Mouse (Mus musculus) frontal cortex, adult (tissue): Measurements from ENCODE around the gene Immp2l.

ENCODE experiments used
- ATAC-seq: cut with Nextera tagmentation; 2 replicates; pipeline ENCODE4 v1.9.2; 2017; ENCODE audit warnings: mild to moderate bottlenecking, moderate library complexity, mixed read lengths; ENCODE audit not compliant: low TSS enrichment

Immp2l gene

GRCm38 (mm10) chr12:41182856-41183255, 159.0 kb downstream of the Immp2l start:
- no peak for ATAC-seq

- no peak for ATAC-seq
These were observed 161.2 kb downstream of the Immp2l start for GRCm38 (mm10) chr12:41185060-41185459.

DNA sequence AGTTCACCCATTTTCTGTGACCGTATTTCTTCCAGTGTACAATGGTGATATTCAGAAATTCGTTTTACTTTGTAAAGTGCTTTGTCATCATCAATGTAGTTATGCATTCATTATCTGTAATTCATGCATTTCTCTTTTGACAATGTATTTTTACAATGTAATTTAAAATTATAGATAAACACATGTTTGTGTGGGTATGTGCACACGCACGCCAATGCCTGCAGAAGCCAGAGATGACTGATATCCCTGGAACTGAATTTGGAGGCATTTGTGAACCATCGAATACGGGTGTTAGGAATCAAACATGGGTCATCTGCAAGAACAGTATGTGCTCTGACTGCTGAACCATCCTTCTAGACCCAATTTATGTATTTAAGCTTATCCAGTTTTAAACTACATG, 161.6 kb downstream of the Immp2l start:
- no peak for ATAC-seq

- peak; percentile 76 for ATAC-seq
These were observed 168.9 kb downstream of the Immp2l start for GRCm38 (mm10) chr12:41192829-41193228.

DNA sequence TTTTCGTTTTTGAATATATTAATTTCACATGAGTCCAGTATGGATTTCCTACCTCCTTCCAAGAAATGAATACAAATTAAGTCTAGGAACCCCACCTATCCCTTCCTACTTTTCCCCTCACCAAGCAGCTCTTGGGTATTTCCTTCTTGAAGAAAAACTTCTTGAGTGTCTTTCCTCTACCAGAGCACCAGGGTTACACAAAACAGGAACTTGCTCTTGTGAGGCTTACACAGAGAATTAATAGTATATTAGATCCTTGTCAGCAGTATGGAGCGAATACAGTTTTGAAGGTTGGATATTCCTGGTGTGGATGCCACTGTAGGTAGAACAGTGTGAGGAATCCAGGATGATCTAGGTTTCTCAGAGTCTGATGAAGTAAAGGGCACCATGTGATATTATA, 172.5 kb downstream of the Immp2l start:
- ATAC-seq = no peak

DNA sequence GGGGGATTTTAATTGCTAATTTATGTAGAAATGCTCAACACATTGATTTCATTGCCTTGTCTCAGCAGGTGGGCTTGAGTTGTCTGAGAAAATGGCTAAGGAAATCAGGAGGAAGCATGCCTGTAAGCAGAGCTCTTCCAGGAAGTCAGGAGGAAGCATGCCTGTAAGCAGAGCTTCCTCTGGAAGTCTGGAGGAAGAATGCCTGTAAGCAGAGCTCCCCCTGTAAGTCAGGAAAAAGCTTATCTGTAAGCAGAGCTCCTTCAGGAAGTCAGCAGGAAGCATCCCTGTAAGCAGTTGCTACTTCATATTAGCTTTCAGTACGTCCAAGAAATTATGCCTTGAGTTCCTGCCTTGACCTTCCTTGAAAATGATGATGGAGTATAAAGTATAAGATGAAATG, 191.3 kb downstream of the Immp2l start:
- no peak for ATAC-seq

DNA sequence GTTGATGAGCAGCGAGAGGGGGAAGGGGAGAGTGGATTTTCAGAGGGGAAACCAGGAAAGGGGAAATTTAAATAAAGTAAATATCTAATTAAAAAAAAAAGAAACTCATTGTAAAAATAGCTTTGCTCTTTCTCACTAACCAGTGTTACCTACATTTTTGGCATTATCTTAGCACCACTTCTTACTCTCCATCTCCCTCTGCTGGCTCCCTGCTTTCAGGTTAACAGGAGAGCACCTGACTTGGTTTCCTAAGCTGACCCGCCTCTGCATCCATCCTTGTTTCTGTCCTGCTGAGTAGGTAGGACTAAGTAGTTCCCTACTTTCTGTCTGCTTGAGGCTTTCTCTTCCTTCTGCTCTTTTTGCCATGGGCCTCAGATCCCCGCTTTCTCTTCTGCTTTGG, 198.0 kb downstream of the Immp2l start:
- ATAC-seq = no peak

- no peak for ATAC-seq
These were observed 199.8 kb downstream of the Immp2l start for GRCm38 (mm10) chr12:41223686-41224085.

GRCm38 (mm10) chr12:41224538-41224937, 200.6 kb downstream of the Immp2l start:
- no peak for ATAC-seq

- ATAC-seq = no peak
These were observed 208.1 kb downstream of the Immp2l start for GRCm38 (mm10) chr12:41231966-41232365.

- no peak for ATAC-seq
These were observed 214.0 kb downstream of the Immp2l start for GRCm38 (mm10) chr12:41237880-41238279.

DNA sequence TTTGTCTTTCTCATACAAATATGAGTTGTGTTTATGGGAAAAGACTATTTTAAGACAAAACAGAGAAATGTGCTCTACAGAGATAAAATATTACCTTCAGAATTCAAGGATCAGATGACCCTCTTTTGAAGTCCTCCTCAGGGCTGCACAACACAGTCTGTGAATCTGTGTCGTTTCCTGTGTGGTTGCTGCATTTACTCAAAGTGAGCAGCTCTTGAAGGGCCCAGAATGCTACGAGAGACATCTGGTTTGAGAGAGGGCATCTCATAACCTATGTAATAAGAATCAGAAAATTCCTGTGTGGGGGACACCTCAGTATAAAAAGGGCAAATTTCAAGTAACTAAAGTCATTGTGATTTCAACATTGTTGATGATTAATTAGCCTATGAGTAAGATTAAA, 217.3 kb downstream of the Immp2l start:
- no peak for ATAC-seq

DNA sequence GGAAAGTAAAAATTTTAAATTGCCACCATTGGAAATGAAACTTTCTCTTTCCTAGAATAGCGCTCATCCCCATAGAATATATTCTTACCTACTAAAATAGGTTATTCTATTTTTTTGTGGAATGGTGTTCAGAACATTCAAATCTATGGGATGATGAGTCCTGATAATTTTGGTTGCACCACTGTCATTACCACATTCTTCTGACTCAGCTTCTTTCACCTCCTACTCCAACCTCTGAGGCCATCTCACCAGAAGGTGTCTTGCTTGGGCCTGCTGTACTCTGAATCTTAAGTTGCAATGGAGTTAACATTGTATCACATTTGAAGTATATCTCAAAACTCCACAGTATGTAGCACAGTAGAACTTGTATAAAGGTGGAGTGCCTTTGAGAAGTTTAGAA, 224.4 kb downstream of the Immp2l start:
- ATAC-seq = peak; percentile 98

- no peak for ATAC-seq
These were observed 226.2 kb downstream of the Immp2l start for GRCm38 (mm10) chr12:41250123-41250522.

DNA sequence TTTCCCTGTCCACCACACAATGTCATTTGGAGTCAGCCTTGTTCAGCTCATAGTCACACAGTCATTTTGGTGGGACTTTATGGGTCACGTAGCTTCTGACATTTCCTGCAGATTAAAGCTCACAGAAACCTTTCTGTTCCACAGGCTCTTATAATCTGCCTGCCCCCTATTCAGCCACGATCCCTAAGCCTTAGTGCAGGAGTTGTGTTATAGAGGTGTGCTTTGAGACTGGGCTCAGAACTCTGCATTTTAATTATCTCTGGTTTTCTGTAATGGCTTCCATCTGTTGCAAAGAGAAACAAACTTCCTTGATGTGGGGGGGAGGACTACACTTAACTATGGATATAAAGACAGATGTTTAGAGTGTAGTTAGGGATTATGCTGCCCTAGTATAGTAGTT, 234.0 kb downstream of the Immp2l start:
- no peak for ATAC-seq

DNA sequence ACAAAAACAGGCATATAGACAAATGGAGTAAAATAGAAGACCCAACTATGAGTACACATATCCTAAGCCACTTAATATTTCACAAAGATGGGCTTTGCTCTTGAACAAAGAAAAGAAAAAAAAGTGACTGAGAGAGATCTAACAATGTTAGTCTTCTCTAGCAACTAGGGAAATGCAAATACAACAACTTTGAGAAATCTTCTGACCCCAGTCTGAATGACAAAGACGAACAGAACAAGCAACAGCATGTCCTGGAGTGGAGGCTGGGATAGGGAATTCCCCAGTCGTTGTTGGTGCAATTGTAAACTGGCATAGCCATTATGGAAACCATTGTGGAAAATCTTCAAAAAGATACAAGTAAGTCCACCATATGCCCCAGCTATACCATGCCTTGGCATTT, 235.7 kb downstream of the Immp2l start:
- no peak for ATAC-seq

GRCm38 (mm10) chr12:41274136-41274535, 250.2 kb downstream of the Immp2l start:
- no peak for ATAC-seq

GRCm38 (mm10) chr12:41275361-41275760, 251.5 kb downstream of the Immp2l start:
- ATAC-seq = peak; percentile 77

DNA sequence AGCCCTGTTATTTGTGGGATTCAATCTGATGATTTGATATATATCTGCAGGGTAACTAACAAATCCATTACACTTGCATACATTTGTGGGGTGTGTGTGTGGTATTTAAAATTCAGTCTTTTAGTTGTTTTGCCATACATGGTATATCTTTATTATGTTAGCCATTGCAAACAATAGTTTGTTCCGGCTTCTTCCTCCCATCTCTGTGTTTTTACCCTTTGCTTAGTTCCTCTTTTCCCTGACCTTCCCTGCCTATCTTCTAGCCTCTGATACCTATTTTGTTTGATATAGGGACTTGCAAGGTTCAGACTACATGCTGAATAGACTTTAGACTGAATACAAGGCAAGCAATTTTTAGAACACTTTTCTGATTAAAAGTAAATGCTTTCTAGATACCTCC, 254.0 kb downstream of the Immp2l start:
- ATAC-seq = no peak

DNA sequence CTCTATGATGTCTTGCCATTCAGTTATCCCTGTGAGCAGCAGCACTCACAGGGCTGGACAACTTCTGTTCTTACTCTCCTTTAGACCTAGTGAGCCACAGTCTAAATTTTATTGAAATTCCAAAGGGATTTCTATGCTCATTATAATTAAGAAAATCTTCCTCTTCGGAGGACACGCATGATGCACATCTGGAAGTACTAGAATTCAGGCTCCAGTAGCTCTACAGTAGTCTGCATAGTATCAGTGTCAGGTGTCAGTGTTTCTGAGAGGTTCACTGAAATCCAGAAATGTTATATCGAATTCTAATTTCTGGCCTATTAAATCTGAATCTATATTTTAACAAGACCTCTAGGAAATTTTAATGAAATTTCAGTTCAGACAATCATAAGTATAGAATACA, 265.2 kb downstream of the Immp2l start:
- ATAC-seq = no peak

GRCm38 (mm10) chr12:41307015-41307414, 283.1 kb downstream of the Immp2l start:
- ATAC-seq = no peak

GRCm38 (mm10) chr12:41308726-41309680, 285.1 kb downstream of the Immp2l start:
- no peak for ATAC-seq

DNA sequence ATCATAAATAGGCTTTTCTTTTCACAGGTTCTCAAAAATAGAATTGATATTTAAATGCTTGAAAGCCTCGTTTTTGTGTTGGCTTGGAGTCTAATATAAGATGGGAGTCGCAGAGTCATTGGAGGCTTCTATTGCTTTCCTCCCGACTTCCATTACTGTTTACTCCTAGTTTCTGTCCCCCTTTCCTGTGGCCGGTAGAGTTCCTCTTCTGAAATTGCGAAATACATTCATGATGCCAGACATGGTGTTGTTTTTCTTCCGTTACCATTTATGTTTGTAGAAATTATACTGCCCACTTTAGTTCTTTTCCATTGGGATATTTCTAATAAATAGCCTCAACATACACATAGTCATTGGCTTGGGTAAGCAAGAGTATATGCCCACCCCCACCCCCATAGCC, 289.5 kb downstream of the Immp2l start:
- ATAC-seq = no peak
